Mouse (Mus musculus) hindbrain, embryonic 15.5 days (tissue): Measurements from ENCODE around the gene Kcnj10. TPM values are rescaled to one million over a fixed set of nuclear protein-coding genes. Genes with fewer than 3 reads are reported as not detected.

Source experiments
- ATAC-seq: fragments of 200-750 bp; cut with Nextera tagmentation; 2 replicates; pipeline ENCODE4 v1.8.0; 2017; ENCODE audit warnings: low read depth, moderate number of reproducible peaks, moderate TSS enrichment; ENCODE audit not compliant: low FRiP score
- H3K27ac ChIP-seq: fragments of 300-500 bp; sonication (generic); replicated peaks from 2 replicates; pipeline ENCODE4 v1.5.1; 2015; ENCODE audit warnings: mild to moderate bottlenecking, inconsistent platforms
- H3K27me3 ChIP-seq: fragments of 300-500 bp; sonication (generic); 2 replicates; pipeline ENCODE4 v1.6.1; 2015; ENCODE audit warnings: control low read depth, inconsistent platforms
- H3K36me3 ChIP-seq: fragments of 300-500 bp; sonication (generic); 2 replicates; pipeline ENCODE4 v1.6.1; 2015; ENCODE audit warnings: control low read depth, inconsistent platforms
- H3K4me1 ChIP-seq: fragments of 300-500 bp; sonication (generic); replicated peaks from 2 replicates; pipeline ENCODE4 v1.6.1; 2015; ENCODE audit warnings: control low read depth, inconsistent platforms
- H3K4me2 ChIP-seq: fragments of 300-500 bp; sonication (generic); 2 replicates; pipeline ENCODE4 v1.6.1; 2015; ENCODE audit warnings: moderate library complexity, mild to moderate bottlenecking, inconsistent platforms
- H3K4me3 ChIP-seq: fragments of 300-500 bp; sonication (generic); 2 replicates; pipeline ENCODE4 v1.5.1; 2015; ENCODE audit warnings: mild to moderate bottlenecking, inconsistent platforms
- H3K9ac ChIP-seq: fragments of 300-500 bp; sonication (generic); 2 replicates; pipeline ENCODE4 v1.6.1; 2015; ENCODE audit warnings: inconsistent platforms
- H3K9me3 ChIP-seq: fragments of 300-500 bp; sonication (generic); 2 replicates; pipeline ENCODE4 v1.6.1; 2016; ENCODE audit warnings: control low read depth, inconsistent platforms
- WGBS: fragments of 180-500 bp; shearing (Covaris S2); methylation state at CpG from one replicate; pipeline ENCODE4 v1.1.7; 2015; 5-methylcytosine and 5-hydroxymethylcytosine counted together
- polyA plus RNA-seq: library from polyadenylated mRNA; unstranded; fragments of >200 nt; fragmentation: Nextera tagmentation; extraction: Ambion mirVana; gene quantifications from 2 replicates; pipeline ENCODE4 v1.2.1, GENCODE M21; 2015

Kcnj10 gene
- polyA plus RNA-seq: 2.9 and 3.0 TPM in 2 replicates

GRCm38 (mm10) chr1:172340729-172341321 lies at the start of gene Kcnj10:
Kcnj10 (plus strand) TSS chr1:172341210.
- peaks cover 15% of the 10 kb centered on the region for H3K4me1 ChIP-seq
- H3K27ac ChIP-seq: peak within 1 kb of the TSS; percentile 75
- 2% methylated on average over 38 of the region's 38 CpGs for WGBS
- peak within 1 kb of the TSS; percentile 46 for H3K4me3 ChIP-seq
- no peaks in the 10 kb centered on the region for H3K9me3 ChIP-seq
- peaks cover 10% of the 10 kb centered on the region for H3K27me3 ChIP-seq
- no peaks in the 10 kb centered on the region for H3K36me3 ChIP-seq
- H3K4me2 ChIP-seq: peak within 1 kb of the TSS; percentile 74
- ATAC-seq: peak; percentile 87
- peak within 1 kb of the TSS; percentile 23 for H3K9ac ChIP-seq

GRCm38 (mm10) chr1:172292880-172293279 lies 48.1 kb upstream of the Kcnj10 start:
- Histone ChIP-seq H3K36me3 (no peaks in the 10 kb centered on the region), H3K27ac (no peak overlapping the region), H3K4me1 (peaks cover 12% of the 10 kb centered on the region; the same call in 1 of the 2 replicates), H3K27me3 (no peaks in the 10 kb centered on the region), H3K9ac (no peak overlapping the region), H3K4me2 (no peak overlapping the region), H3K9me3 (no peaks in the 10 kb centered on the region), H3K4me3 (no peak overlapping the region)
- WGBS: 85% methylated on average over 2 of the region's 2 CpGs
- ATAC-seq: no peak

- no peaks in the 10 kb centered on the region for H3K27me3 ChIP-seq
- H3K4me2 ChIP-seq: no peak overlapping the region
- peaks cover 12% of the 10 kb centered on the region; the same call in 1 of the 2 replicates for H3K4me1 ChIP-seq
- 81% methylated on average over 11 of the region's 11 CpGs for WGBS
- H3K9me3 ChIP-seq: no peaks in the 10 kb centered on the region
- no peak overlapping the region for H3K27ac ChIP-seq
- H3K36me3 ChIP-seq: no peaks in the 10 kb centered on the region
- no peak for ATAC-seq
- no peak overlapping the region for H3K4me3 ChIP-seq
- H3K9ac ChIP-seq: no peak overlapping the region
These were observed 47.6 kb upstream of the Kcnj10 start for GRCm38 (mm10) chr1:172293449-172293848.

- Histone ChIP-seq H3K4me1 (peaks cover 18% of the 10 kb centered on the region), H3K9ac (peak overlapping the region; percentile 1; the same call in 1 of the 2 replicates), H3K27ac (peak overlapping the region; percentile 81), H3K9me3 (no peaks in the 10 kb centered on the region), H3K36me3 (no peaks in the 10 kb centered on the region), H3K4me2 (peak overlapping the region; percentile 44), H3K4me3 (peak overlapping the region; percentile 25), H3K27me3 (no peaks in the 10 kb centered on the region)
- peak; percentile 85 for ATAC-seq
- WGBS: 46% methylated on average over 4 of the region's 4 CpGs
These were observed 45.2 kb upstream of the Kcnj10 start for GRCm38 (mm10) chr1:172295751-172296197.

GRCm38 (mm10) chr1:172296816-172297510 lies 44.0 kb upstream of the Kcnj10 start:
- Histone ChIP-seq H3K27ac (peak overlapping the region; percentile 81), H3K36me3 (no peaks in the 10 kb centered on the region), H3K4me2 (peak overlapping the region; percentile 44), H3K27me3 (no peaks in the 10 kb centered on the region), H3K4me1 (peaks cover 30% of the 10 kb centered on the region), H3K9me3 (no peaks in the 10 kb centered on the region), H3K9ac (peak overlapping the region; percentile 41), H3K4me3 (peak overlapping the region; percentile 25)
- no peak for ATAC-seq
- 77% methylated on average over 6 of the region's 6 CpGs for WGBS

GRCm38 (mm10) chr1:172297611-172298537 lies 43.1 kb upstream of the Kcnj10 start, which contains the start of gene Atp1a2:
Atp1a2 (minus strand) TSS chr1:172298064.
- H3K9ac ChIP-seq: peak within 1 kb of the TSS; percentile 41

GRCm38 (mm10) chr1:172299528-172299927 lies 41.5 kb upstream of the Kcnj10 start:
- peaks cover 31% of the 10 kb centered on the region for H3K4me1 ChIP-seq
- no peak overlapping the region for H3K4me2 ChIP-seq
- no peaks in the 10 kb centered on the region for H3K9me3 ChIP-seq
- no peak overlapping the region for H3K4me3 ChIP-seq
- no peaks in the 10 kb centered on the region for H3K27me3 ChIP-seq
- H3K9ac ChIP-seq: no peak overlapping the region
- ATAC-seq: no peak
- WGBS: 66% methylated on average over 7 of the region's 7 CpGs
- H3K27ac ChIP-seq: 0 out of 2 replicates have a peak overlapping the region, but pooled peaks have one; percentile 52
- H3K36me3 ChIP-seq: no peaks in the 10 kb centered on the region

More at GRCm38 (mm10) chr1:172297611-172298537, 43.1 kb upstream of the Kcnj10 start, which contains the start of gene Atp1a2:
- no peaks in the 10 kb centered on the region for H3K9me3 ChIP-seq
- H3K4me2 ChIP-seq: peak within 1 kb of the TSS; percentile 44
- WGBS: 9% methylated on average over 16 of the region's 16 CpGs
- H3K4me3 ChIP-seq: peak within 1 kb of the TSS; percentile 25
- no peaks in the 10 kb centered on the region for H3K36me3 ChIP-seq
- H3K27ac ChIP-seq: peak within 1 kb of the TSS; percentile 81
- peaks cover 37% of the 10 kb centered on the region for H3K4me1 ChIP-seq
- ATAC-seq: peak; percentile 42
- H3K27me3 ChIP-seq: no peaks in the 10 kb centered on the region

GRCm38 (mm10) chr1:172300247-172300646 lies 40.8 kb upstream of the Kcnj10 start:
- Histone ChIP-seq H3K27ac (peak overlapping the region; percentile 52; the same call in 1 of the 2 replicates), H3K4me2 (no peak overlapping the region), H3K27me3 (no peaks in the 10 kb centered on the region), H3K4me1 (peaks cover 27% of the 10 kb centered on the region), H3K4me3 (no peak overlapping the region), H3K9ac (no peak overlapping the region), H3K9me3 (no peaks in the 10 kb centered on the region), H3K36me3 (no peaks in the 10 kb centered on the region)
- ATAC-seq: no peak
- 61% methylated on average over 5 of the region's 5 CpGs for WGBS

GRCm38 (mm10) chr1:172301180-172301579 lies 39.8 kb upstream of the Kcnj10 start:
- Histone ChIP-seq H3K4me2 (no peak overlapping the region), H3K27me3 (no peaks in the 10 kb centered on the region), H3K36me3 (no peaks in the 10 kb centered on the region), H3K27ac (peak overlapping the region; percentile 52), H3K9ac (no peak overlapping the region), H3K9me3 (no peaks in the 10 kb centered on the region), H3K4me3 (no peak overlapping the region), H3K4me1 (peaks cover 27% of the 10 kb centered on the region)
- peak; percentile 71 for ATAC-seq
- 24% methylated on average over 12 of the region's 12 CpGs for WGBS

GRCm38 (mm10) chr1:172302311-172302710 lies 38.7 kb upstream of the Kcnj10 start:
- no peak for ATAC-seq
- H3K27me3 ChIP-seq: no peaks in the 10 kb centered on the region
- H3K9ac ChIP-seq: no peak overlapping the region
- H3K4me3 ChIP-seq: no peak overlapping the region
- 55% methylated on average over 3 of the region's 3 CpGs for WGBS
- H3K4me2 ChIP-seq: no peak overlapping the region
- H3K9me3 ChIP-seq: no peaks in the 10 kb centered on the region
- 0 out of 2 replicates have a peak overlapping the region, but pooled peaks have one; percentile 14 for H3K27ac ChIP-seq
- peaks cover 27% of the 10 kb centered on the region for H3K4me1 ChIP-seq
- no peaks in the 10 kb centered on the region for H3K36me3 ChIP-seq

- H3K27me3 ChIP-seq: no peaks in the 10 kb centered on the region
- H3K9ac ChIP-seq: no peak overlapping the region
- no peak overlapping the region for H3K27ac ChIP-seq
- H3K9me3 ChIP-seq: no peaks in the 10 kb centered on the region
- no peak overlapping the region for H3K4me3 ChIP-seq
- H3K4me1 ChIP-seq: peaks cover 27% of the 10 kb centered on the region
- H3K4me2 ChIP-seq: no peak overlapping the region
- ATAC-seq: no peak
- 16% methylated on average over 6 of the region's 6 CpGs for WGBS
- H3K36me3 ChIP-seq: no peaks in the 10 kb centered on the region
These were observed 38.2 kb upstream of the Kcnj10 start for GRCm38 (mm10) chr1:172302851-172303250.
